Mouse (Mus musculus): Measurements from ENCODE around the gene Taar8a. TPM values are rescaled to one million over a fixed set of nuclear protein-coding genes. Genes with fewer than 3 reads are reported as not detected.
"Not testable (repeated sequence)": the region's sequence is repeated elsewhere in the genome, so short reads cannot be mapped to it uniquely, and the experiment has no call there.

Gene Taar8a
- polyA plus RNA-seq (2015; fragmentation: Nextera tagmentation; extraction: Ambion mirVana): not detected in 2 replicates

GRCm38 (mm10) chr10:24076200-24076599, at the start of gene Taar8a:
Taar8a (plus strand) TSS chr10:24076500.
- not testable (repeated sequence) for H3K9me3 ChIP-seq; H3K4me2 ChIP-seq (replicated peaks); ATAC-seq (replicated peaks); H3K9ac ChIP-seq (replicated peaks); H3K4me1 ChIP-seq; H3K27me3 ChIP-seq; H3K36me3 ChIP-seq; H3K4me3 ChIP-seq; H3K27ac ChIP-seq (replicated peaks)
- 79% methylated on average over 2 of the region's 4 CpGs for WGBS

- Histone ChIP-seq H3K4me2 (replicated peaks) (no peak within 1 kb of the TSS), H3K4me3 (no peak within 1 kb of the TSS), H3K36me3 (no peaks in the 10 kb centered on the region), H3K4me1 (no peaks in the 10 kb centered on the region), H3K9ac (replicated peaks) (no peak within 1 kb of the TSS), H3K9me3 (no peaks in the 10 kb centered on the region), H3K27me3 (no peaks in the 10 kb centered on the region), H3K27ac (replicated peaks) (no peak within 1 kb of the TSS)
- ATAC-seq (replicated peaks): no peak
Measured at GRCm38 (mm10) chr10:24026922-24027321, 49.4 kb upstream of the Taar8a start, which contains the start of gene Taar7d. Taar7d (plus strand) TSS chr10:24027222.

DNA sequence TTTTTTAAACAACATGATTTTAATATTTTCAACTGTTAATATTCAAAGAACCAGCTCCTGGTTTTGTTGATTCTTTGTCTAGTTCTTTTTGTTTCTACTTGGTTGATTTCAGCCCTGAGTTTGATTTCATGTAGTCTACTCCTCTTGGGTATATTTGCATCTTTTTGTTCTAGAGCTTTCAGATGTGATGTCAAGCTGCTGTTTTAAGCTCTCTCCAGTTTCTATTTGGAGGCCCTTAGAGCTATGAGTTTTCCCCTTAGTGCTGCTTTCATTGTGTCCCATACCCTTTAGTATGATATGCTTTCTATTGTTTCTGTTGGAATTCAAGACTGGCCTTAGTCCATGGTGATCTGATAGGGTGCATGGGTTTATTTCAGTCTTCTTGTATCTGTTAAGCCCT, 45.0 kb upstream of the Taar8a start:
- Histone ChIP-seq H3K27me3 (no peaks in the 10 kb centered on the region), H3K4me3 (no peak overlapping the region), H3K9me3 (no peaks in the 10 kb centered on the region), H3K4me1 (no peaks in the 10 kb centered on the region), H3K4me2 (replicated peaks) (no peak overlapping the region), H3K9ac (replicated peaks) (no peak overlapping the region), H3K27ac (replicated peaks) (no peak overlapping the region), H3K36me3 (no peaks in the 10 kb centered on the region)
- ATAC-seq (replicated peaks): no peak

DNA sequence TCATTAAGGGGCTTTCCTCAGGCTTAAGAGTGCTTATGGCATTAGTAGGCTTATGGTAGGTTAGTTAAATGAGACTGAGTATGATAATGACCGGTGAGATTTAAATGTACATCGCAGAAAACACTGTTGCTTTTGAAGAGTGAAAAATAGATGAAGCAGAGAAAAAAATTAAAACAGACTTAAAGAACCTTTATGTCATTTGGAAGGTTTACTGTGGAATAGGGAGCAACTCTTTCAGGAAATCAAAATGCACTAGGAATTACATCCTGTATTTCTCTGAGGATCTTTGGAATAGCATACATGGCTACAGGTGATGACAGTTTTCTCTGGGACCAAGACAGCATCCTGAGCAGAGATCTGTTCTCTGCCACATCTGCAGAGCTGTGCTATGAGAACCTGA, 39.0 kb upstream of the Taar8a start, which contains the start of gene Taar7e:
Gene Taar7e (plus strand): TSS at position 301 of the 400 bp plus-strand sequence.
- no peaks in the 10 kb centered on the region for H3K36me3 ChIP-seq
- no peaks in the 10 kb centered on the region for H3K4me1 ChIP-seq
- no peak within 1 kb of the TSS for H3K9ac ChIP-seq (replicated peaks)
- H3K9me3 ChIP-seq: no peaks in the 10 kb centered on the region
- ATAC-seq (replicated peaks): no peak
- H3K27me3 ChIP-seq: no peaks in the 10 kb centered on the region
- H3K4me3 ChIP-seq: no peak within 1 kb of the TSS
- H3K27ac ChIP-seq (replicated peaks): no peak within 1 kb of the TSS
- 94% methylated on average over 2 of the region's 2 CpGs for WGBS
- no peak within 1 kb of the TSS for H3K4me2 ChIP-seq (replicated peaks)

DNA sequence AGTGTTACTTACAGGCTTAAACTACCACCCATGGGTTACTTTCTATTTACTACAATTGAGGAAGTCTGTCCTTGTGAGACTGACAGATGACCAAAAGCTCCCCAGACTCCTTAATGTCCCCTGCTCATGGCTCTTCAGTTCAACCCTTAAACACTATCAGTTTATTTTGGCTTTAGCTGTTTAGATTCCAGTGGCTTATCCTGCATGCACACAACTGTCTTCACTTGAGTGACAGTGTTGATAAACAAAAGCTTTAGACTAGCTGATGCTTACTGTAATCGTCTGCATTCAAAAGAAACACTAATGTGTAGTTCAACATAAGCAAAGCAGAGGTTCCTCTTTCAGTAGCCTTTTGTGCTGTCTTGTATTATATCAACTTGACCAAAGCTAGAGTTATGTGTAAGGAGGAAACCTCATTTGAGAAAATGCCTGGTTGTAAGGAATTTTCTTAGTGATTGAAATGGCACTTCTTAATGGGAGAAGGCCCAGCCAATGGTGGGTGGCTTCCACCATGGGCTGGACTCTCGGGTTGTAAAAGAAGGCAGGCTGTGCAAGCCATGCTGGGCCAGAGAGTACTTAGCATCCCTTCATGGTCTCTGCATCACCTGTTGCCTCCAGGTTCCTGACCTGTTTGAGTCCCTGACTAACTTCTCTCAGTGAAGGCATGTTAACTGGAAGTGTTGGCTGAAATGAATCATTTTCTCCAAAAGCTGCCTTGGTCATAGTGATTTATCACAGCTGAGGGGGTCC, 36.0 kb upstream of the Taar8a start:
- no peak for ATAC-seq (replicated peaks)
- Histone ChIP-seq H3K9me3 (no peaks in the 10 kb centered on the region), H3K27ac (replicated peaks) (no peak overlapping the region), H3K36me3 (no peaks in the 10 kb centered on the region), H3K9ac (replicated peaks) (no peak overlapping the region), H3K4me2 (replicated peaks) (no peak overlapping the region), H3K4me1 (no peaks in the 10 kb centered on the region), H3K27me3 (no peaks in the 10 kb centered on the region), H3K4me3 (no peak overlapping the region)
- 60% methylated on average over 2 of the region's 2 CpGs for WGBS

DNA sequence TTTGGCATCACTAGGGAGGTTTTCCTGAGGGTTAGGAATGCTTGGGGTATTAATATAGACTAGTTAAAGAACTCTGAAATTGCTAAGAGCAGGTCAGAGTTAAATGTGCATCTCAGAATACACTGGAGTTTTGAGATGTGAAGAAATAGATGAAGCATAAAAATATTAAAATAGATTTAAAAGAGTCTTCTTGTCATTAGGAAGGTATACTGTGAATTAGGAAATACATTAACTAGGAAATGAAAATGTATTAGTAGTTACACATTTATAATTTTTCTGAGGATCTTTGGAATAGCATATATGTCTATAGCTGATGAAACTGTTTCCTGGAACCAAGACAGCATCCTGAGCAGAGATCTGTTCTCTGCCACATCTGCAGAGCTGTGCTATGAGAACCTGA, 27.1 kb upstream of the Taar8a start, which contains the start of gene Taar7f:
Gene Taar7f (plus strand): TSS at position 301 of the 400 bp plus-strand sequence.
- Histone ChIP-seq H3K4me1 (no peaks in the 10 kb centered on the region), H3K27ac (replicated peaks) (no peak within 1 kb of the TSS), H3K4me3 (no peak within 1 kb of the TSS), H3K9ac (replicated peaks) (no peak within 1 kb of the TSS), H3K36me3 (no peaks in the 10 kb centered on the region), H3K4me2 (replicated peaks) (no peak within 1 kb of the TSS), H3K9me3 (no peaks in the 10 kb centered on the region), H3K27me3 (no peaks in the 10 kb centered on the region)
- no peak for ATAC-seq (replicated peaks)

- no peak overlapping the region for H3K9ac ChIP-seq (replicated peaks)
- H3K4me1 ChIP-seq: no peaks in the 10 kb centered on the region
- no peaks in the 10 kb centered on the region for H3K27me3 ChIP-seq
- no peaks in the 10 kb centered on the region for H3K9me3 ChIP-seq
- no peak overlapping the region for H3K4me3 ChIP-seq
- WGBS: 54% methylated on average over 5 of the region's 5 CpGs
- no peak for ATAC-seq (replicated peaks)
- H3K36me3 ChIP-seq: no peaks in the 10 kb centered on the region
- H3K27ac ChIP-seq (replicated peaks): no peak overlapping the region
- no peak overlapping the region for H3K4me2 ChIP-seq (replicated peaks)
Measured at GRCm38 (mm10) chr10:24052039-24052438, 24.3 kb upstream of the Taar8a start.

DNA sequence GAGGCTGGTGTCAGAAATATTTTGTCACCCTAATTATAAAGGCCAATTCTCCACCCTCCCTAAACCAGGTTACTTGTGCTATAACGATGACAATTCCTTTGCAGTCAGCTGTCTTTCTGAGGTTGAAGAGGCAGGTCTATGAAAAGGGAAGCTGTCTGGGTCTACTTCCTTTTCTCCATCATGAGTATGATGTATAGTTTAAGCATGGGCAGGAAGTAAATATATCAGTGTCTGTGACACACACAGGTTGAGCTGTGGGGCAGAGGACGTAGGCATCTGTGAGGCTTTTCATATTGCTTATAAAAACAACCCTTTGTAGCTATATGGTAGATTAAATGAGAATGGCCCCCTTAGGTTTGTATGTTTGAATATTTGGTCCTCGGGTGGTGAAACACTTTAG, 17.3 kb upstream of the Taar8a start:
- Histone ChIP-seq H3K36me3 (no peaks in the 10 kb centered on the region), H3K4me2 (replicated peaks) (no peak overlapping the region), H3K27me3 (no peaks in the 10 kb centered on the region), H3K4me1 (no peaks in the 10 kb centered on the region), H3K4me3 (no peak overlapping the region), H3K9me3 (no peaks in the 10 kb centered on the region), H3K9ac (replicated peaks) (no peak overlapping the region), H3K27ac (replicated peaks) (no peak overlapping the region)
- ATAC-seq (replicated peaks): no peak
- WGBS: 92% methylated on average over 3 of the region's 3 CpGs

- not testable (repeated sequence) for H3K27me3 ChIP-seq; H3K4me2 ChIP-seq (replicated peaks); H3K36me3 ChIP-seq; H3K27ac ChIP-seq (replicated peaks); H3K4me1 ChIP-seq; H3K9ac ChIP-seq (replicated peaks); H3K9me3 ChIP-seq; ATAC-seq (replicated peaks); H3K4me3 ChIP-seq
- WGBS: 57% methylated on average over 2 of the region's 2 CpGs
Measured at GRCm38 (mm10) chr10:24074751-24075150, 1.5 kb upstream of the Taar8a start.

DNA sequence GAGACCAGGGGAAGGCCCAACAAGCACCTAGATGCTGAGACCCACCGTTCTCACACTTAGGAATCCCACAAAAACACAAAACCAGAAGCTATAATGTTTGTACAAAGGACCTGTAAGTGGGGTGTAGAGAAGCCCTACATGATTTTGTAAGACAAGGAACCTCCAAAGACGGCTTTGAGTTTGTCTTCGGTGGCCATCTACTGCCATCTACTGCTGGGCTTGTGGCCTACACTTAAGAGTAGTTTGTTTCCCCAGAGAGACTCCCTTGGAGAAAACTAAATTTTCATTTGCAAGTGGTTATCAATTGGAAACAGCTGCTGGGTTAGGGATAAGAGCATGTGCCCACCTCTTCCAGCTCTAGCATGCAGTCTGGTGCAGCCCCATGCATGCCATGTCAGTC, 3.9 kb downstream of the Taar8a start:
- H3K4me1 ChIP-seq: no peaks in the 10 kb centered on the region
- H3K27ac ChIP-seq (replicated peaks): no peak overlapping the region
- H3K9ac ChIP-seq (replicated peaks): no peak overlapping the region
- ATAC-seq (replicated peaks): peak; percentile 69; the same call in 1 of the 2 replicates
- H3K4me2 ChIP-seq (replicated peaks): no peak overlapping the region
- H3K9me3 ChIP-seq: no peaks in the 10 kb centered on the region
- no peaks in the 10 kb centered on the region for H3K27me3 ChIP-seq
- H3K36me3 ChIP-seq: no peaks in the 10 kb centered on the region
- H3K4me3 ChIP-seq: no peak overlapping the region
- WGBS: 47% methylated on average over 3 of the region's 3 CpGs

DNA sequence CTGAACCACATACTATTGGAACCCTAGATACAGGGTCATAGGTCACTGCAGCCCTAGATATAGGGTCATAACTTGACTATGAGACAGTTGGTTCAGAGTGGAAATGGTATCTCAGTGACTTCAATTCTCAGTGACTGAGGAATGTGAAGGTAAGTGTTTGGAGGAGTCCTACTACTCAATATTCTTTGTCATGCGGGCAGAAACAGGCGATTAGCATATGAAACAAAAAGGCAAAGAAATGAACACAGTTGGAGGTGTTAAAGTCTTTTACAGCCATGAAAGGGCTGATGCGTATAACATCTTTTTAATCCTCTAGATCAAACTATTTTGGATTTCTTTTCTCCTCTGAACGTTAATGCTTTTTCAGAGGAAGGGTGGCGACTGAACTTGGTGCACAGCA, 9.6 kb downstream of the Taar8a start:
- no peaks in the 10 kb centered on the region for H3K4me1 ChIP-seq
- no peak overlapping the region for H3K4me3 ChIP-seq
- no peak for ATAC-seq (replicated peaks)
- 34% methylated on average over 5 of the region's 5 CpGs for WGBS
- no peaks in the 10 kb centered on the region for H3K27me3 ChIP-seq
- no peak overlapping the region for H3K4me2 ChIP-seq (replicated peaks)
- no peak overlapping the region for H3K27ac ChIP-seq (replicated peaks)
- H3K9me3 ChIP-seq: no peaks in the 10 kb centered on the region
- no peaks in the 10 kb centered on the region for H3K36me3 ChIP-seq
- H3K9ac ChIP-seq (replicated peaks): no peak overlapping the region

DNA sequence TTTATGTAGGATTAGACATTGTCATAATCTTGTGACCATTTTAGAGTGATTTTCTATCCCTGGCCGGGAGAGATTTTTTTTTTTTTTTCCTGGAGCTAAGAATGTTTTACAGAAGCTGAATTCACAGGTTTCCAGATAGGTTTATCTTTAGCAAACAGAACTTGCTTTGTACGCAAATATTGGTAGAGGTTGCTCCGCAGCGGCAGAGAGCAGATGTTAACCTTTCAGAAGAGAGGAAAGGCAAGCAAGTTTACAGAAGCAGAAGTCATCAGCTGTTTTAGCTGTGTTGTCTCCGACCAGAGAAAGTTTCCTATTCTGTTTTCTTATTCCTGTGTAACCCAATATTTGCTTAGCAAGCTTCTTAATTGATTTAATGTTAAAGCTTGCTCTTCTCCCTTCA, 10.3 kb downstream of the Taar8a start:
- no peaks in the 10 kb centered on the region for H3K9me3 ChIP-seq
- no peak overlapping the region for H3K4me2 ChIP-seq (replicated peaks)
- H3K36me3 ChIP-seq: no peaks in the 10 kb centered on the region
- 89% methylated on average over 5 of the region's 5 CpGs for WGBS
- H3K4me1 ChIP-seq: no peaks in the 10 kb centered on the region
- H3K27ac ChIP-seq (replicated peaks): no peak overlapping the region
- no peak overlapping the region for H3K4me3 ChIP-seq
- no peak for ATAC-seq (replicated peaks)
- H3K9ac ChIP-seq (replicated peaks): no peak overlapping the region
- H3K27me3 ChIP-seq: no peaks in the 10 kb centered on the region

- Histone ChIP-seq H3K4me1 (no peaks in the 10 kb centered on the region), H3K9me3 (no peaks in the 10 kb centered on the region), H3K36me3 (no peaks in the 10 kb centered on the region), H3K9ac (replicated peaks) (no peak overlapping the region), H3K27ac (replicated peaks) (no peak overlapping the region), H3K4me3 (no peak overlapping the region), H3K27me3 (no peaks in the 10 kb centered on the region), H3K4me2 (replicated peaks) (no peak overlapping the region)
- 93% methylated on average over 2 of the region's 2 CpGs for WGBS
- no peak for ATAC-seq (replicated peaks)
Measured at GRCm38 (mm10) chr10:24087168-24087567, 10.9 kb downstream of the Taar8a start.

Data from forebrain, embryonic 15.5 days (tissue).